Mouse (Mus musculus): ENCODE data around the gene Set. TPM values are rescaled to one million over a fixed set of nuclear protein-coding genes. Genes with fewer than 3 reads are reported as not detected.

Set gene
- total and polyA plus RNA-seq, 2 experiments from 2014 or later: 384 to 392 TPM

GRCm38 (mm10) chr2:30106364-30106763, 49.2 kb downstream of the Set start:
- ATAC-seq (no peak), DNase-seq (peak; percentile 33)
- Histone ChIP-seq H3K27ac (ENCODE audit: low read depth, low read length) (no peak overlapping the region), H3K36me3 (ENCODE audit: insufficient read depth) (peaks cover 92% of the 10 kb centered on the region), H3K4me2 (ENCODE audit: low read depth) (no peak overlapping the region), H3K27me3 (ENCODE audit: insufficient read depth, low read length) (no peaks in the 10 kb centered on the region), H3K4me1 (ENCODE audit: insufficient read depth) (no peaks in the 10 kb centered on the region), H3K9me3 (ENCODE audit: low read length) (no peaks in the 10 kb centered on the region), H3K9ac (no peak overlapping the region), H3K4me3 (ENCODE audit: low read depth, low read length) (no peak overlapping the region)
- peak; percentile 72 for TF ChIP-seq CTCF (IDR thresholded peaks at IDR 0.05; ENCODE audit: low read depth)

- WGBS: 91% methylated on average over 5 of the region's 5 CpGs
- H3K36me3 ChIP-seq (ENCODE audit: insufficient read depth): peaks cover 92% of the 10 kb centered on the region
- DNase-seq: no peak
Observed at GRCm38 (mm10) chr2:30107646-30108045, 50.5 kb downstream of the Set start.

DNA sequence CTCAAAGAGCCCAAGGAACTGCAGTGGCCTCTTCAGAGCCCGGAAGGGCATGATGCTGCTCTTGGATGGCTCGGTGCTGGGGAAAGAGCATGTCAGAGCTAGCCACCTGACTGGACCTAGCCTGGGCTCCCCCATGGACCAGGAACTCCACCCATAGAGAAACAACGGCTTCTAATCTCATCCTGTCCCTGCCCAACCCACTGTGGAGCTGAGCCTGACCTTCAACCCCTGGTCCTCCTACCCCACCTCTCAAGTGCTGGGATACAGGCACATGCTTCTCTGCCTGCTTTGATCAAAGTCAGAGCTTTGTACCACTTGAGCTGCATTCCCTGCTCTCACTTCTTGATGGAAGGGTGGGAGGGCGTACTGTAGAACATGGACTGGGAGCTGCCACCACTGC, 51.1 kb downstream of the Set start:
- H3K4me2 ChIP-seq (ENCODE audit: low read depth): no peak overlapping the region
- ATAC-seq: no peak
- TF ChIP-seq CTCF (IDR thresholded peaks at IDR 0.05; ENCODE audit: low read depth): no peak
- H3K27me3 ChIP-seq (ENCODE audit: insufficient read depth, low read length): no peaks in the 10 kb centered on the region
- WGBS: 95% methylated on average over 4 of the region's 4 CpGs
- peaks cover 92% of the 10 kb centered on the region for H3K36me3 ChIP-seq (ENCODE audit: insufficient read depth)
- no peak for DNase-seq
- no peaks in the 10 kb centered on the region for H3K4me1 ChIP-seq (ENCODE audit: insufficient read depth)
- no peak overlapping the region for H3K27ac ChIP-seq (ENCODE audit: low read depth, low read length)
- no peak overlapping the region for H3K9ac ChIP-seq
- H3K9me3 ChIP-seq (ENCODE audit: low read length): no peaks in the 10 kb centered on the region
- H3K4me3 ChIP-seq (ENCODE audit: low read depth, low read length): no peak overlapping the region

More at GRCm38 (mm10) chr2:30107646-30108045, 50.5 kb downstream of the Set start:
- H3K9ac ChIP-seq: no peak overlapping the region
- ATAC-seq: no peak
- H3K9me3 ChIP-seq (ENCODE audit: low read length): no peaks in the 10 kb centered on the region
- no peak overlapping the region for H3K27ac ChIP-seq (ENCODE audit: low read depth, low read length)
- no peak overlapping the region for H3K4me3 ChIP-seq (ENCODE audit: low read depth, low read length)
- no peaks in the 10 kb centered on the region for H3K27me3 ChIP-seq (ENCODE audit: insufficient read depth, low read length)
- no peaks in the 10 kb centered on the region for H3K4me1 ChIP-seq (ENCODE audit: insufficient read depth)
- no peak overlapping the region for H3K4me2 ChIP-seq (ENCODE audit: low read depth)
- TF ChIP-seq CTCF (IDR thresholded peaks at IDR 0.05; ENCODE audit: low read depth): no peak

DNA sequence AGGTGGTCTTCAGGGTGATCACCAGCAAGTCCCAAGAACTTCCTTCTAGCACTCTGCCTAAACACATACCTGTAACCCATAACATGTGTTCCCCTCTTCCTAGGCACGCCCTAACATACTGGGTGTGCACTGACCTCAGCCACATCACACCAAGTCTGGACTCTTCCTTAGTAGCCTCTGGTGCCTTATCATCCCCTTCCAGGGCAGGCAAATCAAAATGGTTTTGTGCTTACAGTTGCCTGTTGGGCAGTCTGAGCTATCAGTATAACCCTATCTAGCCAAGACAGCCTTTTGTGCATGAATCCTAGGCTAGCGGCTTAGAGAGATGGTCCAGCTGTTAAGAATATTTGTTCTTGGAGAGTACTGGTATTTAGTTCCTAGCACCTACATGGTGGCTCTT, 54.3 kb downstream of the Set start:
- Histone ChIP-seq H3K4me2 (ENCODE audit: low read depth) (no peak overlapping the region), H3K36me3 (ENCODE audit: insufficient read depth) (peaks cover 60% of the 10 kb centered on the region), H3K27me3 (ENCODE audit: insufficient read depth, low read length) (no peaks in the 10 kb centered on the region), H3K4me1 (ENCODE audit: insufficient read depth) (no peaks in the 10 kb centered on the region), H3K4me3 (ENCODE audit: low read depth, low read length) (no peak overlapping the region), H3K9ac (no peak overlapping the region), H3K9me3 (ENCODE audit: low read length) (no peaks in the 10 kb centered on the region), H3K27ac (ENCODE audit: low read depth, low read length) (no peak overlapping the region)
- no peak for TF ChIP-seq CTCF (IDR thresholded peaks at IDR 0.05; ENCODE audit: low read depth)
- no peak for ATAC-seq
- 95% methylated on average over 2 of the region's 2 CpGs for WGBS
- DNase-seq: no peak

GRCm38 (mm10) chr2:30112564-30112963, 55.4 kb downstream of the Set start:
- no peak overlapping the region for H3K4me2 ChIP-seq (ENCODE audit: low read depth)
- H3K9ac ChIP-seq: no peak overlapping the region
- H3K27ac ChIP-seq (ENCODE audit: low read depth, low read length): no peak overlapping the region
- no peaks in the 10 kb centered on the region for H3K27me3 ChIP-seq (ENCODE audit: insufficient read depth, low read length)
- no peaks in the 10 kb centered on the region for H3K9me3 ChIP-seq (ENCODE audit: low read length)
- no peaks in the 10 kb centered on the region for H3K4me1 ChIP-seq (ENCODE audit: insufficient read depth)
- WGBS: 91% methylated on average over 5 of the region's 5 CpGs
- H3K36me3 ChIP-seq (ENCODE audit: insufficient read depth): peaks cover 49% of the 10 kb centered on the region
- TF ChIP-seq CTCF (IDR thresholded peaks at IDR 0.05; ENCODE audit: low read depth): no peak
- DNase-seq (no peak), ATAC-seq (no peak)
- no peak overlapping the region for H3K4me3 ChIP-seq (ENCODE audit: low read depth, low read length)

DNA sequence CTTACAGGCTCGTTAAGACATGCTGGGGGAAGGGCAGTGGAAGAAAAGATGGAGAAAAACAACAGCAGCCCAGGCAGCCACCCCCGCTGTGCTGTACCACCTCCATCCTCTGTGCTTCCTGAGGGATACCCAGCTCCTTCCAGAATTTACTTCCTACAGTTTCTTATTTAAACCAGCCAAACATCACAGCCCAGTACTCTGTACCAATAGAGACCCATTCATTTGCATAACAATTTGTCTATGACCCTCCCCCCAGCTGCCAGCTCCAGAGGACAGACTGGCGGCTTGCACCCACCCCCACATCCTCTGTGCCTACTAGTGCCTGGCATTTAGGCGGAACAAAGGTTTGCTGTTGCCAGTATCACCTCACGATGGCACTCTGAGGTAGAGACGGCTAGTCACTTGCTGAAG, 62.5 kb downstream of the Set start:
- Histone ChIP-seq H3K4me2 (ENCODE audit: low read depth) (0 out of 2 replicates have a peak overlapping the region, but pooled peaks have one; percentile 15), H3K9ac (no peak overlapping the region), H3K4me1 (ENCODE audit: insufficient read depth) (peaks cover 12% of the 10 kb centered on the region; the same call in 1 of the 2 replicates), H3K9me3 (ENCODE audit: low read length) (no peaks in the 10 kb centered on the region), H3K4me3 (ENCODE audit: low read depth, low read length) (no peak overlapping the region), H3K27me3 (ENCODE audit: insufficient read depth, low read length) (no peaks in the 10 kb centered on the region), H3K36me3 (ENCODE audit: insufficient read depth) (no peaks in the 10 kb centered on the region; the same call in none of the 2 replicates), H3K27ac (ENCODE audit: low read depth, low read length) (peak overlapping the region; percentile 36)
- WGBS: 6% methylated on average over 6 of the region's 6 CpGs
- no peak; the same call in 1 of the 2 replicates for TF ChIP-seq CTCF (IDR thresholded peaks at IDR 0.05; ENCODE audit: low read depth)
- ATAC-seq (peak; percentile 46), DNase-seq (peak; percentile 44)

DNA sequence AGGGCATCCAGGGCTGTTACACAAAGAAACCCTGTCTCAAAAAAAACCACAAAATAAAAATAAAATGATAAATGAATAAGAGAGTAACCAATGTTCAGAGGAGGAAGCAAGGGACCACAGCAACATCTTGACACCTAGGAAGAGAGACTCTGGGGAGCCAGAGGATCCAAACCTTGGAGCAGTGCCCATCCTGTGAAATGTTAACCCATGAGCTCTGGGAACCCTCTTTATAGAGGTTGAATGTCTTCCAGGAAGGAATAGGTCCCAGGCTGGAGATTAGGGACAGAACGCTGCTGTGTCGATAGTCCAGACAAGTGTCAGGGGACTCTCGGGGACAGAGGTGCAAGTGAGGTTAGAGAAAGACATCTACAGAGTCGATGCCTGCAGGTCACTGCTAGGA, 63.1 kb downstream of the Set start:
- Histone ChIP-seq H3K27ac (ENCODE audit: low read depth, low read length) (peak overlapping the region; percentile 36; the same call in 1 of the 2 replicates), H3K9me3 (ENCODE audit: low read length) (no peaks in the 10 kb centered on the region), H3K9ac (no peak overlapping the region), H3K36me3 (ENCODE audit: insufficient read depth) (no peaks in the 10 kb centered on the region; the same call in none of the 2 replicates), H3K4me3 (ENCODE audit: low read depth, low read length) (no peak overlapping the region), H3K27me3 (ENCODE audit: insufficient read depth, low read length) (no peaks in the 10 kb centered on the region), H3K4me1 (ENCODE audit: insufficient read depth) (peaks cover 12% of the 10 kb centered on the region; the same call in 1 of the 2 replicates), H3K4me2 (ENCODE audit: low read depth) (0 out of 2 replicates have a peak overlapping the region, but pooled peaks have one; percentile 8)
- ATAC-seq (no peak), DNase-seq (no peak)
- WGBS: 74% methylated on average over 4 of the region's 4 CpGs
- TF ChIP-seq CTCF (IDR thresholded peaks at IDR 0.05; ENCODE audit: low read depth): no peak

Other genes with a start within 250 kb of the Set start
- 58.9 and 91.9 TPM in 2 replicates for gene Urm1, start 237.3 kb upstream of the Set start, total RNA-seq (2014; rRNA removed)
- 27.3 and 29.4 TPM in 2 replicates for gene Urm1, start 237.3 kb upstream of the Set start, polyA plus RNA-seq (2015; fragmentation: Nextera tagmentation; extraction: Ambion mirVana)
- 13.6 and 16.9 TPM in 2 replicates for gene Cercam, start 188.2 kb upstream of the Set start, total RNA-seq (2014; rRNA removed)
- gene Cercam, start 188.2 kb upstream of the Set start, polyA plus RNA-seq (2015; fragmentation: Nextera tagmentation; extraction: Ambion mirVana): 10.8 and 14.1 TPM in 2 replicates
- gene Odf2, start 168.2 kb upstream of the Set start, total RNA-seq (2014; rRNA removed): 103 and 109 TPM in 2 replicates
- 40.3 and 60.8 TPM in 2 replicates for gene Odf2, start 168.2 kb upstream of the Set start, polyA plus RNA-seq (2015; fragmentation: Nextera tagmentation; extraction: Ambion mirVana)
- 52.7 and 57.4 TPM in 2 replicates for gene Gle1, start 122.0 kb upstream of the Set start, total RNA-seq (2014; rRNA removed)
- 55.2 and 62.3 TPM in 2 replicates for gene Gle1, start 122.0 kb upstream of the Set start, polyA plus RNA-seq (2015; fragmentation: Nextera tagmentation; extraction: Ambion mirVana)
- 839 and 918 TPM in 2 replicates for gene Sptan1, start 91.8 kb upstream of the Set start, total RNA-seq (2014; rRNA removed)
- gene Sptan1, start 91.8 kb upstream of the Set start, polyA plus RNA-seq (2015; fragmentation: Nextera tagmentation; extraction: Ambion mirVana): 182 and 192 TPM in 2 replicates
- gene Wdr34, start 8.5 kb upstream of the Set start, total RNA-seq (2014; rRNA removed): 88.4 and 103 TPM in 2 replicates
- 65.1 and 83.6 TPM in 2 replicates for gene Wdr34, start 8.5 kb upstream of the Set start, polyA plus RNA-seq (2015; fragmentation: Nextera tagmentation; extraction: Ambion mirVana)
- 2.0 and 4.7 TPM in 2 replicates for gene Pkn3, start 20.3 kb downstream of the Set start, total RNA-seq (2014; rRNA removed)
- gene Pkn3, start 20.3 kb downstream of the Set start, polyA plus RNA-seq (2015; fragmentation: Nextera tagmentation; extraction: Ambion mirVana): 0.80 and 0.86 TPM in 2 replicates
- 19.5 and 25.7 TPM in 2 replicates for gene Zdhhc12, start 36.3 kb downstream of the Set start, total RNA-seq (2014; rRNA removed)
- 20.8 and 23.3 TPM in 2 replicates for gene Zdhhc12, start 36.3 kb downstream of the Set start, polyA plus RNA-seq (2015; fragmentation: Nextera tagmentation; extraction: Ambion mirVana)
- 51.9 and 70.2 TPM in 2 replicates for gene Zer1, start 67.2 kb downstream of the Set start, total RNA-seq (2014; rRNA removed)
- gene Zer1, start 67.2 kb downstream of the Set start, polyA plus RNA-seq (2015; fragmentation: Nextera tagmentation; extraction: Ambion mirVana): 5.4 and 10.3 TPM in 2 replicates
- 116 and 135 TPM in 2 replicates for gene Tbc1d13, start 76.4 kb downstream of the Set start, total RNA-seq (2014; rRNA removed)
- gene Tbc1d13, start 76.4 kb downstream of the Set start, polyA plus RNA-seq (2015; fragmentation: Nextera tagmentation; extraction: Ambion mirVana): 5.0 and 8.3 TPM in 2 replicates
- gene Endog, start 114.1 kb downstream of the Set start, total RNA-seq (2014; rRNA removed): 31.8 and 37.1 TPM in 2 replicates
- 29.0 and 31.1 TPM in 2 replicates for gene Endog, start 114.1 kb downstream of the Set start, polyA plus RNA-seq (2015; fragmentation: Nextera tagmentation; extraction: Ambion mirVana)
- gene Spout1, start 121.1 kb downstream of the Set start, total RNA-seq (2014; rRNA removed): 36.1 and 40.1 TPM in 2 replicates
- gene Spout1, start 121.1 kb downstream of the Set start, polyA plus RNA-seq (2015; fragmentation: Nextera tagmentation; extraction: Ambion mirVana): 50.3 and 53.5 TPM in 2 replicates
- 18.3 and 22.6 TPM in 2 replicates for gene Kyat1, start 148.5 kb downstream of the Set start, total RNA-seq (2014; rRNA removed)
- gene Kyat1, start 148.5 kb downstream of the Set start, polyA plus RNA-seq (2015; fragmentation: Nextera tagmentation; extraction: Ambion mirVana): 14.7 and 15.7 TPM in 2 replicates
- gene Lrrc8a, start 180.3 kb downstream of the Set start, total RNA-seq (2014; rRNA removed): 32.3 and 44.5 TPM in 2 replicates
- gene Lrrc8a, start 180.3 kb downstream of the Set start, polyA plus RNA-seq (2015; fragmentation: Nextera tagmentation; extraction: Ambion mirVana): 48.0 and 55.3 TPM in 2 replicates
- 4.2 and 5.1 TPM in 2 replicates for gene Gm28035, start 183.2 kb downstream of the Set start, total RNA-seq (2014; rRNA removed)
- 0.13 and 0.16 TPM in 2 replicates for gene Gm28035, start 183.2 kb downstream of the Set start, polyA plus RNA-seq (2015; fragmentation: Nextera tagmentation; extraction: Ambion mirVana)
- 6.3 and 15.7 TPM in 2 replicates for gene Phyhd1, start 208.8 kb downstream of the Set start, total RNA-seq (2014; rRNA removed)
- gene Phyhd1, start 208.8 kb downstream of the Set start, polyA plus RNA-seq (2015; fragmentation: Nextera tagmentation; extraction: Ambion mirVana): 5.0 and 6.3 TPM in 2 replicates
- 2.4 TPM in 1 of 2 replicates, not detected in the other for gene Gm28038, start 223.7 kb downstream of the Set start, total RNA-seq (2014; rRNA removed)
- not detected in 2 replicates for gene Gm28038, start 223.7 kb downstream of the Set start, polyA plus RNA-seq (2015; fragmentation: Nextera tagmentation; extraction: Ambion mirVana)
- gene Dolk, start 229.0 kb downstream of the Set start, total RNA-seq (2014; rRNA removed): 26.6 and 34.8 TPM in 2 replicates
- gene Dolk, start 229.0 kb downstream of the Set start, polyA plus RNA-seq (2015; fragmentation: Nextera tagmentation; extraction: Ambion mirVana): 31.1 and 37.7 TPM in 2 replicates
- 25.1 and 29.3 TPM in 2 replicates for gene Nup188, start 229.0 kb downstream of the Set start, total RNA-seq (2014; rRNA removed)
- 11.8 and 14.1 TPM in 2 replicates for gene Nup188, start 229.0 kb downstream of the Set start, polyA plus RNA-seq (2015; fragmentation: Nextera tagmentation; extraction: Ambion mirVana)

All from forebrain, postnatal 0 days (tissue).